Mouse (Mus musculus) G1E (cell line): ENCODE measurements around the gene Srsf3. TPM values are rescaled to one million over a fixed set of nuclear protein-coding genes. Genes with fewer than 3 reads are reported as not detected.
"Not testable (repeated sequence)": the region's sequence is repeated elsewhere in the genome, so short reads cannot be mapped to it uniquely, and the experiment has no call there.

ENCODE experiments used
- ATAC-seq: 2 replicates; pipeline ENCODE4 v1.8.0; 2016; ENCODE audit warnings: mild to moderate bottlenecking; ENCODE audit not compliant: insufficient number of reproducible peaks, poor library complexity, low FRiP score, severe bottlenecking; ENCODE audit errors: extremely low read depth
- DNase-seq: peaks from one replicate; pipeline ENCODE4 v3.0.0; 2012; ENCODE audit warnings: low spot score
- H3K27me3 ChIP-seq: 2 replicates; pipeline ENCODE4 v1.6.1; 2012; ENCODE audit warnings: mild to moderate bottlenecking, low read length, inconsistent platforms; ENCODE audit not compliant: insufficient read depth
- H3K36me3 ChIP-seq: replicated peaks from 2 replicates; pipeline ENCODE3; 2012; ENCODE audit warnings: mild to moderate bottlenecking, inconsistent platforms
- H3K4me1 ChIP-seq: 2 replicates; pipeline ENCODE4 v1.6.1; 2012; ENCODE audit warnings: low read depth, low read length, inconsistent platforms, mixed read lengths; ENCODE audit not compliant: insufficient read depth
- H3K4me3 ChIP-seq: 2 replicates; pipeline ENCODE4 v1.5.1; 2012; ENCODE audit warnings: low read depth, mild to moderate bottlenecking, inconsistent platforms, low read length, moderate library complexity, mixed read lengths
- H3K9me3 ChIP-seq: replicated peaks from 2 replicates; pipeline ENCODE4 v1.6.1; 2012; ENCODE audit warnings: inconsistent platforms
- CTCF ChIP-seq: IDR thresholded peaks from 2 replicates; pipeline ENCODE4 v1.5.1; 2012; ENCODE audit warnings: low read depth, low read length, inconsistent platforms, mixed read lengths
- GATA1 ChIP-seq: IDR thresholded peaks from 2 replicates; pipeline ENCODE4 v1.6.1; 2012; ENCODE audit warnings: borderline replicate concordance, low read length, inconsistent platforms, mixed read lengths
- GATA2 ChIP-seq: IDR thresholded peaks from 2 replicates; pipeline ENCODE4 v1.6.1; 2012; ENCODE audit warnings: low read depth, low read length, inconsistent platforms, borderline replicate concordance
- POLR2AphosphoS5 ChIP-seq: IDR thresholded peaks from 2 replicates; pipeline ENCODE4 v1.6.1; 2012; ENCODE audit warnings: low read depth, low read length, inconsistent platforms; ENCODE audit not compliant: insufficient replicate concordance
- TAL1 ChIP-seq: conservative IDR thresholded peaks from 2 replicates; pipeline ENCODE4 v1.6.1; 2012; ENCODE audit warnings: low read depth, low read length, inconsistent platforms, mixed read lengths
- polyA plus RNA-seq: library from polyadenylated mRNA; stranded (reverse); fragments of >175 nt; gene quantifications from 2 replicates; pipeline ENCODE4 v1.2.3, GENCODE M21; 2012
- total RNA-seq, 2 experiments: library from RNA; stranded (forward) in 1 of 2; stranded (reverse) in 1 of 2; fragments of 200-1000 nt in 1 of 2; fragments of >200 nt in 1 of 2; fragmentation: Nextera tagmentation in 1 of 2; gene quantifications; 2 replicates each; pipeline ENCODE4 v1.2.3; 2014 to 2017

Gene Srsf3
- total and polyA plus RNA-seq, 3 experiments: 174 to 771 (median 258) TPM

DNA sequence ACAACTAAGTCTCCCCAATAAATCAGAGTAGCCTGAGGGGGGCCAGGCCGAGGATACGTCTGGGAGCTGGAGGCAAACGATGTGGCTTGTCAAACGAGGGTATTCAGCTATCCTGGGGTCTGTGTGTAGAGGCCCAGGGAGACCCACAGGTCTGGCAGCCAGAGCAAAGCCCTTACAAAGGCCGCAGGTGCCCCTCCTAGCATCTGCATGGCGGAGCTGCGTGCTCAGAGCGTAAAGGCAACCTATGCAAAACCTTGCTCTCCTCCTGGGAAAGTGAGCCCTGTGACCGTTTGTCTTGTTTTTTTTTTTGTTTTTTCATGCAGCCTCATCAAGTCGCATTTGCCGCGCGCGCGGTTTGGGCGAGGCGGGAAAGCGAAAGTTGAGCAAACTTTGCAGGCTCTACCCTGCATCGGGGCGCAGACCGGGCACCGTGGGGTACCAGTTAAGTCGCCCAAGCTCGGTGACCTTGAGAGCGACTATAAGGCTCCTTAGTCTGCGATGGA lies 606 bp upstream of the Srsf3 start:
- Histone ChIP-seq H3K4me1 (peaks cover 19% of the 10 kb centered on the region), H3K36me3 (peaks cover 20% of the 10 kb centered on the region), H3K4me3 (peak overlapping the region; percentile 81), H3K9me3 (no peaks in the 10 kb centered on the region), H3K27me3 (no peaks in the 10 kb centered on the region; the same call in 1 of the 2 replicates)
- no peak for DNase-seq
- no peak for ATAC-seq
- TF ChIP-seq CTCF: no peak
- TF ChIP-seq TAL1: no peak
- TF ChIP-seq POLR2AphosphoS5: no peak
- TF ChIP-seq GATA1: no peak
- TF ChIP-seq GATA2: no peak

DNA sequence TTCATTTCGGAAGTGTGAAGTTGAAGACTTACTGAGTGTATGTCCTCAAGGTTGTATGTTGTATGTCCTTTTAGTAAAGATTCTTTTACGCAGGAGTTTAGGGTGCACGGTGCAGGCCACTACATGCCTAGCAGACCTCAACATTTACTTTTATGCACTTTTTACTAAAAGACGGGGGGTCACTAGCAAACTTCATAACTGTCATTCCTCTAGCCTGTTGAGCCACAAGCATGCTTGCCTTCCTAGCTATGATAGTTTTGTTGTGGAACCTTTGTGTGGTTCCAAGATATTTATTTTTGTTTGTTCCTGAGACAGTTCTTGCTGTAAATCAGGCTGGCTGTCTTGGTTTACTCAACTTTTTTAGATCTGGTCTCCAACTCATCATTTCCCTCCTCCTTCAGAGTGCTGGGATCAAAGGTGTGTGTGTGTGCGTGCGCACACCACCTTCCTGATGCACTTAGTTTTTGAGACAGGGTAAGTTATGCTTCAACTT lies 1.2 kb downstream of the Srsf3 start:
- no peaks in the 10 kb centered on the region for H3K9me3 ChIP-seq
- H3K36me3 ChIP-seq: peaks cover 38% of the 10 kb centered on the region
- no peaks in the 10 kb centered on the region for H3K27me3 ChIP-seq
- TF ChIP-seq POLR2AphosphoS5 (no peak; the same call in 1 of the 2 replicates), TAL1 (no peak), CTCF (no peak), GATA1 (no peak), GATA2 (no peak)
- peak overlapping the region; percentile 81 for H3K4me3 ChIP-seq
- H3K4me1 ChIP-seq: peaks cover 32% of the 10 kb centered on the region
- ATAC-seq (no peak), DNase-seq (no peak)

DNA sequence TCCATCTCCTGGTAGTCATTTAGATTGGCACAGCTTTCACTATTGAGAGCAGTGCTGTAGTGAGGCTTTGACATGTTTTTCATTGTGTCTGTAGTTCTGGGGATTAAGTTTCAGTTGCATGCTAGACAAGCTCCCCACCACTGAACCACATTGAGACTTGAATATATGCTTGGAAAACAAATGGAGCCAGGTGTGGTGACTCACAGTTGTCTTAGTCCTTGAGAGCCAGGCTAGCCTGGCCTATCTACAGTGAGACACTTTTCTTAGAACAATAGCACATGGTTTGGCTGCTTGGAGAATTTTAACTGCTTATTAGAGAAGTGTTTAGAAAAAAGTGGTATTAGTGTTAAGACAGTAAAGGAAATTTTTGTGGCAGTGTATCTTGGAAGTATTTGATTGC lies 1.8 kb downstream of the Srsf3 start:
- Histone ChIP-seq H3K4me1 (peaks cover 38% of the 10 kb centered on the region), H3K4me3 (peak overlapping the region; percentile 81), H3K36me3 (peaks cover 44% of the 10 kb centered on the region), H3K27me3 (no peaks in the 10 kb centered on the region), H3K9me3 (no peaks in the 10 kb centered on the region)
- DNase-seq (no peak), ATAC-seq (no peak)
- no peak for TF ChIP-seq GATA2
- TF ChIP-seq GATA1: no peak
- no peak for TF ChIP-seq TAL1
- no peak for TF ChIP-seq CTCF
- no peak; the same call in 1 of the 2 replicates for TF ChIP-seq POLR2AphosphoS5

DNA sequence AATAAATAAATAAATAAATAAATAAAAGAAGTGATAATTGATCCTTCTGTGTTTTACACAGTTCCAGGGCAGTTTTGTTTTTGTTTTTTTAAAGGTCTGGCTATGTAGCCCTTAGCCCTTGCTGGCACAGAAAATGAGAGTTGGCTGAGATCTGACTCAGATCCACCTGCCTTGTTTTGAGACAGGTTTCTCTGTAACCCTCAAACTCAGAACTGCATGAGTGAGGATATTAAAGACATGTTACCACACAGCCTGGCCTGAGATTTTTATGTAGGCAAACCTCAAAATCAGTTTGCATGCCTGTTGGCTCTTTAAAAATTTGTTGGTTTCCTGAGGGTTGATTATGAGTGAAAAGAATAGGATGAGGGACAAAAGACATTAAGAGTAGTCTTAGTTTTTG lies 3.1 kb downstream of the Srsf3 start:
- Histone ChIP-seq H3K27me3 (no peaks in the 10 kb centered on the region), H3K4me3 (peak overlapping the region; percentile 81; the same call in 1 of the 2 replicates), H3K9me3 (no peaks in the 10 kb centered on the region), H3K36me3 (peaks cover 57% of the 10 kb centered on the region), H3K4me1 (peaks cover 47% of the 10 kb centered on the region)
- DNase-seq (no peak), ATAC-seq (no peak)
- TF ChIP-seq CTCF: no peak
- TF ChIP-seq GATA1: no peak
- no peak for TF ChIP-seq POLR2AphosphoS5
- TF ChIP-seq TAL1: no peak
- TF ChIP-seq GATA2: no peak

DNA sequence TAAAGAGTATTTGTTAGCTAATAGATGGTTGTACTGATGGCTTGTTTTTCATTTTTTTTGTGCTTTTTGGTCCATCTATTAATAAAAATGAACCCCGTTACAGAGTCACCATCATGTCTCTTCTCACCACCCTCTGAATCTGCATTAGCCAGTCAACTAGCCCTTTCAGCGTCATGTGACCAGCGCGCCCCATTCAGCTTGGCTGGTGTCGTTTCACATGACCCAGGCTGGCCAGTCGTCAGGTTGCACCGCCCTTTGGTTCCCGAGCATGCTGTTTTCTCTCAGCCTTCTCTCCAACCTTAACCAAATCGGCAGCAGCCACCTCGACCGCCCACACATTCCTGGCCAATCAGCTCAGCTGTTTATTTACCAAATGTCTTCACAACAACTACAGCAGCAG lies 6.9 kb downstream of the Srsf3 start:
- DNase-seq (peak; percentile 39), ATAC-seq (peak; percentile 28; the same call in 1 of the 2 replicates)
- Histone ChIP-seq H3K9me3 (no peaks in the 10 kb centered on the region), H3K4me1 (peaks cover 65% of the 10 kb centered on the region), H3K27me3 (no peaks in the 10 kb centered on the region), H3K4me3 (peak overlapping the region; percentile 56; the same call in 1 of the 2 replicates), H3K36me3 (peaks cover 73% of the 10 kb centered on the region)
- TF ChIP-seq CTCF: no peak

DNA sequence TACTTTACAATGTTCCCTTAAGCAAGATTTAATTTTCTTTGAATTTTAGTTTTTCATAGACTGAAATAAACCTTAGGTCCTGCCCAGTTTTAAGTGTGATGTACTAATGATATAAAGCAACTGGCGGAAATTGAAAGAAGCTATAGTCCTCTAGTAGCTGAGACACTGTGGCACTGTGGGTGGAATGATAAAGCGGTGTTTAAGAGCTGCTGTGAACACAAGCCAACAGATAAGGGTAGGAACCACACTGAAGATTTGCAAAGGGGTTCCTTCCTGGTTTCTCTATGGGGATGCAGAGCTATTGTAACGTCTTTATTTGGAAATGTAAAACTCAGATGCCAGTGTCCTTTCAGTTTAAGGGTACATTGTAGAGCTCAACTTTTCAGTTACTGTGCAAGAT lies 9.2 kb downstream of the Srsf3 start:
- not testable (repeated sequence) for H3K27me3 ChIP-seq, H3K9me3 ChIP-seq, ATAC-seq

DNA sequence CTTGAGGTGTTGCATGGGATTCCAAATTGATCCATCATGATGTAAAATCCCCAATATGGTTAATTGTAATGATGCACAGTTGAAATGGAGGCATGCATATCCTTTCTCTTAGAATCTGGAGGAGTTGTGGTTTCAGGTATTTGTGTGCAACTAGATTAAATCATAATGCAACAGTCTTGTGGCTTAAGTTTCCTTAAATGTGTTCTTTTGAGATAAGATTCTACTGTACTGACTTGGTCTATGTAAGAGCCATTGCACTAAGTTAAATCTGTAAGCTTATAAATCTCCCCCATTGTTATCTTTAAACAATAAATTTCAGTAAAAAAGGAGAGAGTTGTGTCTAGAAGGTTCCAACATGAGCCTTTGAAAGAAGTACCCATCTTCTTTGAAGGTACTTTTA lies 10.1 kb downstream of the Srsf3 start:
- ATAC-seq (0 out of 2 replicates have a peak, but pooled peaks have one; percentile 47), DNase-seq (no peak)
- peak; percentile 58; the same call in 1 of the 2 replicates for TF ChIP-seq TAL1
- TF ChIP-seq CTCF: no peak
- peaks cover 71% of the 10 kb centered on the region for H3K4me1 ChIP-seq
- no peak overlapping the region for H3K4me3 ChIP-seq
- no peaks in the 10 kb centered on the region for H3K27me3 ChIP-seq
- peaks cover 80% of the 10 kb centered on the region for H3K36me3 ChIP-seq
- H3K9me3 ChIP-seq: no peaks in the 10 kb centered on the region

More for the DNA sequence above, 9.2 kb downstream of the Srsf3 start:
- H3K4me1 ChIP-seq: peaks cover 79% of the 10 kb centered on the region
- H3K36me3 ChIP-seq: peaks cover 81% of the 10 kb centered on the region
- H3K4me3 ChIP-seq, DNase-seq: not testable (repeated sequence)
- peak; percentile 30; the same call in 1 of the 2 replicates for TF ChIP-seq TAL1
